Mouse (Mus musculus): ENCODE data around the gene Clybl. TPM values are rescaled to one million over a fixed set of nuclear protein-coding genes. Genes with fewer than 3 reads are reported as not detected.

Clybl gene
- total RNA-seq (2023): 1 to 10 TPM; 5.9 to 6.0 TPM

GRCm38 (mm10) chr14:122181078-122181814 lies at the start of gene Clybl:
Gene Clybl, plus strand, starts transcription at chr14:122181704.

GRCm38 (mm10) chr14:122450496-122451382 lies 269.2 kb downstream of the Clybl start, which contains the start of gene Gm5089:
Gene Gm5089, minus strand, starts transcription at chr14:122451115.

Other genes starting within 250 kb of the Clybl start
- 10 to 100 TPM; 23.9 to 33.1 TPM for gene Gpr183, start 216.5 kb upstream of the Clybl start, total RNA-seq (2023)
- 1 to 10 TPM in 1 of 2 experiments, not detected in 1; 1.1 TPM for gene Timm8a2, start 147.0 kb upstream of the Clybl start, total RNA-seq (2023)
- gene Tm9sf2, start 74.7 kb upstream of the Clybl start, total RNA-seq (2023): 10 to 100 TPM; 74.0 to 84.2 TPM

Data from monocyte, adult 59 days (primary cell).